Mouse (Mus musculus) lung, embryonic 15.5 days (tissue): ENCODE results near the gene Tgfbr3. TPM values are rescaled to one million over a fixed set of nuclear protein-coding genes. Genes with fewer than 3 reads are reported as not detected.

Experiments
- ATAC-seq: fragments of 200-750 bp; cut with Nextera tagmentation; 2 replicates; pipeline ENCODE4 v1.8.0; 2017; ENCODE audit warnings: moderate number of reproducible peaks, borderline replicate concordance; ENCODE audit not compliant: low FRiP score, low TSS enrichment; ENCODE audit errors: extremely low read depth
- H3K27ac ChIP-seq: fragments of 300-500 bp; sonication (generic); 2 replicates; pipeline ENCODE4 v1.5.1; 2015; ENCODE audit warnings: moderate library complexity, mild to moderate bottlenecking, inconsistent platforms
- H3K27me3 ChIP-seq: fragments of 300-500 bp; sonication (generic); 2 replicates; pipeline ENCODE4 v1.6.1; 2015; ENCODE audit warnings: inconsistent platforms
- H3K36me3 ChIP-seq: fragments of 300-500 bp; sonication (generic); 2 replicates; pipeline ENCODE4 v1.6.1; 2015; ENCODE audit warnings: inconsistent platforms
- H3K4me1 ChIP-seq: fragments of 300-500 bp; sonication (generic); 2 replicates; pipeline ENCODE4 v1.6.1; 2015; ENCODE audit warnings: inconsistent platforms
- H3K4me2 ChIP-seq: fragments of 300-500 bp; sonication (generic); 2 replicates; pipeline ENCODE4 v1.6.1; 2015; ENCODE audit warnings: inconsistent platforms, mild to moderate bottlenecking, moderate library complexity
- H3K4me3 ChIP-seq: fragments of 300-500 bp; sonication (generic); 2 replicates; pipeline ENCODE4 v1.5.1; 2015; ENCODE audit warnings: mild to moderate bottlenecking, inconsistent platforms
- H3K9ac ChIP-seq: fragments of 300-500 bp; sonication (generic); 2 replicates; pipeline ENCODE4 v1.6.1; 2015; ENCODE audit warnings: inconsistent platforms
- H3K9me3 ChIP-seq: fragments of 300-500 bp; sonication (generic); 2 replicates; pipeline ENCODE4 v1.6.1; 2016; ENCODE audit warnings: inconsistent platforms
- WGBS: fragments of 180-500 bp; shearing (Covaris S2); methylation state at CpG from one replicate; pipeline ENCODE4 v1.1.7; 2015; 5-methylcytosine and 5-hydroxymethylcytosine counted together
- polyA plus RNA-seq: library from polyadenylated mRNA; unstranded; fragments of >200 nt; fragmentation: Nextera tagmentation; extraction: Ambion mirVana; gene quantifications from 2 replicates; pipeline ENCODE4 v1.2.1, GENCODE M21; 2015

The Tgfbr3 gene
- polyA plus RNA-seq, 1 experiment from 2014 or later, result 22.2 TPM

- Histone ChIP-seq H3K9me3 (no peaks in the 10 kb centered on the region), H3K4me3 (no peak overlapping the region), H3K27ac (no peak overlapping the region), H3K4me2 (no peak overlapping the region), H3K4me1 (0 out of 2 replicates have a peak, but pooled peaks cover 4% of the 10 kb centered on the region), H3K36me3 (peaks cover 47% of the 10 kb centered on the region), H3K9ac (no peak overlapping the region), H3K27me3 (no peaks in the 10 kb centered on the region)
- WGBS, result 45% methylated on average over 8 of the region's 8 CpGs
- no peak for ATAC-seq
Observed at GRCm38 (mm10) chr5:107132231-107132630, 157.2 kb downstream of the Tgfbr3 start.

- Histone ChIP-seq H3K27me3 (no peaks in the 10 kb centered on the region), H3K9me3 (no peaks in the 10 kb centered on the region), H3K4me1 (peaks cover 24% of the 10 kb centered on the region), H3K36me3 (peaks cover 30% of the 10 kb centered on the region), H3K9ac (no peak overlapping the region), H3K4me2 (no peak overlapping the region), H3K27ac (no peak overlapping the region), H3K4me3 (no peak overlapping the region)
- ATAC-seq, result no peak
- WGBS, result 60% methylated on average over 5 of the region's 5 CpGs
Observed at GRCm38 (mm10) chr5:107129304-107129703, 160.1 kb downstream of the Tgfbr3 start.

- no peak for ATAC-seq
- no peaks in the 10 kb centered on the region for H3K27me3 ChIP-seq
- H3K27ac ChIP-seq, result no peak overlapping the region
- H3K36me3 ChIP-seq, result peaks cover 11% of the 10 kb centered on the region
- no peak overlapping the region for H3K4me2 ChIP-seq
- no peak overlapping the region for H3K9ac ChIP-seq
- H3K4me1 ChIP-seq, result peaks cover 40% of the 10 kb centered on the region
- WGBS, result 35% methylated on average over 7 of the region's 7 CpGs
- no peak overlapping the region for H3K4me3 ChIP-seq
- H3K9me3 ChIP-seq, result no peaks in the 10 kb centered on the region
Observed at GRCm38 (mm10) chr5:107126561-107126960, 162.9 kb downstream of the Tgfbr3 start.

- H3K36me3 ChIP-seq, result peaks cover 7% of the 10 kb centered on the region; the same call in 1 of the 2 replicates
- peaks cover 51% of the 10 kb centered on the region for H3K4me1 ChIP-seq
- no peak for ATAC-seq
- no peak overlapping the region for H3K9ac ChIP-seq
- H3K4me2 ChIP-seq, result no peak overlapping the region
- WGBS, result 69% methylated on average over 6 of the region's 6 CpGs
- peak overlapping the region; percentile 44 for H3K27ac ChIP-seq
- H3K4me3 ChIP-seq, result no peak overlapping the region
- no peaks in the 10 kb centered on the region for H3K27me3 ChIP-seq
- no peaks in the 10 kb centered on the region for H3K9me3 ChIP-seq
Observed at GRCm38 (mm10) chr5:107125131-107125530, 164.3 kb downstream of the Tgfbr3 start.

GRCm38 (mm10) chr5:107124531-107124930, 164.9 kb downstream of the Tgfbr3 start:
- H3K27me3 ChIP-seq, result no peaks in the 10 kb centered on the region
- H3K4me2 ChIP-seq, result no peak overlapping the region
- no peak for ATAC-seq
- H3K9me3 ChIP-seq, result no peaks in the 10 kb centered on the region
- H3K36me3 ChIP-seq, result 0 out of 2 replicates have a peak, but pooled peaks cover 7% of the 10 kb centered on the region
- peaks cover 55% of the 10 kb centered on the region for H3K4me1 ChIP-seq
- H3K4me3 ChIP-seq, result no peak overlapping the region
- WGBS, result 39% methylated on average over 7 of the region's 7 CpGs
- H3K27ac ChIP-seq, result peak overlapping the region; percentile 44
- no peak overlapping the region for H3K9ac ChIP-seq

GRCm38 (mm10) chr5:107122622-107123021, 166.8 kb downstream of the Tgfbr3 start:
- Histone ChIP-seq H3K36me3 (0 out of 2 replicates have a peak, but pooled peaks cover 4% of the 10 kb centered on the region), H3K4me3 (no peak overlapping the region), H3K27me3 (no peaks in the 10 kb centered on the region), H3K4me1 (peaks cover 54% of the 10 kb centered on the region), H3K9ac (no peak overlapping the region), H3K4me2 (no peak overlapping the region), H3K27ac (no peak overlapping the region), H3K9me3 (no peaks in the 10 kb centered on the region)
- 85% methylated on average over 4 of the region's 4 CpGs for WGBS
- ATAC-seq, result no peak

DNA sequence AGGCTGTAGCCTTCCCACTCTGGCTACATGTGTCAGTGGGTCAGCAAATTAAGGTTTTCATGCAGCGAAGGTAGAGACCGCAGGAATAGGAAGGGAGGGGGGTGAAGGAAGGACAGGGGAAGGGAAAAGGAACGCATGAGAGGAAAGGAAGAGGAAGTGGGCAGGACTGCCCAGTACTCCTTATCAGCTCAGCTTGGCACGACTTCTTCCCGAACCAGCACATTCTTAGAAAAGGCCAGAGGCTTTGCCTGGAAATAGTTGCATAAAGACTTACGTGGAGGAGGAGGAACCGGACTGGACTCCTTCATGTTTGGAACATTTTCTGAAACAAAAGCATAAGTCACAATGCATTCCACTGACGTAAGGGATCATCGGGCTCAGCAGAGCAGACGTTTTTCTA, 168.3 kb downstream of the Tgfbr3 start:
- H3K27ac ChIP-seq, result peak overlapping the region; percentile 22
- H3K4me1 ChIP-seq, result peaks cover 48% of the 10 kb centered on the region
- no peak overlapping the region for H3K4me3 ChIP-seq
- no peak overlapping the region for H3K4me2 ChIP-seq
- no peak overlapping the region for H3K9ac ChIP-seq
- no peaks in the 10 kb centered on the region for H3K27me3 ChIP-seq
- H3K9me3 ChIP-seq, result no peaks in the 10 kb centered on the region
- 51% methylated on average over 10 of the region's 10 CpGs for WGBS
- 0 out of 2 replicates have a peak, but pooled peaks cover 4% of the 10 kb centered on the region for H3K36me3 ChIP-seq
- ATAC-seq, result peak; percentile 43; the same call in 1 of the 2 replicates

DNA sequence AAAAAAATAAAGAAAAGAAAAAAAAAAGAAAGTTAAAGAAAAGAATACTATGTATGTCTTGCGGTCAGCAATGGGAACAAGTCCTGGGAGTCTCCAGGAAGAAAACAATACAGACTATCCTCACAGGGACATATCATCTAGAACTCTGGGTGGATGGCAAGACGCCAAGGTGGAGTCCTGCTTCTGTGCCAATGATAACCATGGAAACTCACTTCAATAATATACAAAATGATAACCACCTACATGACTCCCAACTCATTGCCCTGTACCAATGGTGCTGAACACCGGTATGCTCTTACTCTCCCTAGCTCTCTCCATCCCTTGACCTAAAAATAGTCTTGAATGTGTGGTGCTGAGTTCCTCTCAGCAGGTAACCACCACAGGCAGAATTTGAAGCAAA, 168.8 kb downstream of the Tgfbr3 start:
- ATAC-seq, result no peak; the same call in 1 of the 2 replicates

DNA sequence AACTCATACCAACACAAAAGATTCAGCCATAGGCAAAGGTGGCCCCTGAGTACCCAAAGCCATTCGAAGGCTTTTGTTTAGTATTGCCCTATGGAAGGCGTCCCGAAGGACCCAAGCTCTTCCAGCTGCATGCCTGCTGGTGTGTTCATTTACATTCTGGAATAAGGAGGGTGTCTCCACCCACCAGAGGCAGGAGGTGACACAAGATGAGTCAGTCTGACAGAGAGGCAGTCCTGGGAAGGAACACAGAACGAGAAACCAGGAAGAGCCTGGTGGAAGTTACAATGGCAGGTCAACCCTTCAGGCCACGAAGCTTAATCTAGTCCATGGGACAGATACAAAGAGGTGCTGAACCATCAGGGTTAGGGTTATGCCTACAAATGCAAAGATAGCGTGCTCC, 169.5 kb downstream of the Tgfbr3 start:
- no peak overlapping the region for H3K4me3 ChIP-seq
- no peak overlapping the region for H3K27ac ChIP-seq
- ATAC-seq, result no peak
- H3K36me3 ChIP-seq, result 0 out of 2 replicates have a peak, but pooled peaks cover 7% of the 10 kb centered on the region
- peaks cover 37% of the 10 kb centered on the region for H3K4me1 ChIP-seq
- H3K27me3 ChIP-seq, result no peaks in the 10 kb centered on the region
- H3K9me3 ChIP-seq, result no peaks in the 10 kb centered on the region
- H3K4me2 ChIP-seq, result no peak overlapping the region
- WGBS, result 50% methylated on average over 6 of the region's 6 CpGs
- no peak overlapping the region for H3K9ac ChIP-seq

More for the DNA sequence above, 168.8 kb downstream of the Tgfbr3 start:
- Histone ChIP-seq H3K9me3 (no peaks in the 10 kb centered on the region), H3K36me3 (0 out of 2 replicates have a peak, but pooled peaks cover 7% of the 10 kb centered on the region), H3K4me3 (no peak overlapping the region), H3K9ac (no peak overlapping the region), H3K27ac (peak overlapping the region; percentile 22; the same call in 1 of the 2 replicates), H3K27me3 (no peaks in the 10 kb centered on the region), H3K4me1 (peaks cover 44% of the 10 kb centered on the region), H3K4me2 (no peak overlapping the region)
- WGBS, result 76% methylated on average over 3 of the region's 3 CpGs

DNA sequence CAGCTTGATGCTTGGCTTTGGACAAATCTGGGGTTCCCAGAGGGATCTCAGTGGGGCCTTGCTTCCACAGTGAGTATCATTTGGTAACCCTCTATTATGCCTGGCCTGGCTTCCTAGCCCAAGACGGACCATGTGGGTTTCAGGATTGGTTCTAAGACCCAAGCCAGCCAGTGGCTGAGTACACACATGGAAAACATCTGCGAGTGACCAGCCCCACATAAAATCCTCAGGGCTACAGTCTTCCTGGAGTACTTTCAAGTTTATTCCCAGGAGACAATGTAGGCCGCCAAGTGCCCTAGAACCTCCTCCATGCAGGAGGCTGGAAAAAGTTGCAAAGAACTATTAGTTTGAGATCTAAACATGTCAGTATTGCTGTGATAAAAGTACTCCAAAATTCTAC, 172.6 kb downstream of the Tgfbr3 start:
- WGBS, result 67% methylated on average over 3 of the region's 3 CpGs
- peaks cover 27% of the 10 kb centered on the region for H3K4me1 ChIP-seq
- no peak overlapping the region for H3K27ac ChIP-seq
- no peaks in the 10 kb centered on the region for H3K27me3 ChIP-seq
- no peaks in the 10 kb centered on the region for H3K9me3 ChIP-seq
- no peak for ATAC-seq
- no peak overlapping the region for H3K9ac ChIP-seq
- no peak overlapping the region for H3K4me3 ChIP-seq
- 0 out of 2 replicates have a peak, but pooled peaks cover 7% of the 10 kb centered on the region for H3K36me3 ChIP-seq
- H3K4me2 ChIP-seq, result no peak overlapping the region

DNA sequence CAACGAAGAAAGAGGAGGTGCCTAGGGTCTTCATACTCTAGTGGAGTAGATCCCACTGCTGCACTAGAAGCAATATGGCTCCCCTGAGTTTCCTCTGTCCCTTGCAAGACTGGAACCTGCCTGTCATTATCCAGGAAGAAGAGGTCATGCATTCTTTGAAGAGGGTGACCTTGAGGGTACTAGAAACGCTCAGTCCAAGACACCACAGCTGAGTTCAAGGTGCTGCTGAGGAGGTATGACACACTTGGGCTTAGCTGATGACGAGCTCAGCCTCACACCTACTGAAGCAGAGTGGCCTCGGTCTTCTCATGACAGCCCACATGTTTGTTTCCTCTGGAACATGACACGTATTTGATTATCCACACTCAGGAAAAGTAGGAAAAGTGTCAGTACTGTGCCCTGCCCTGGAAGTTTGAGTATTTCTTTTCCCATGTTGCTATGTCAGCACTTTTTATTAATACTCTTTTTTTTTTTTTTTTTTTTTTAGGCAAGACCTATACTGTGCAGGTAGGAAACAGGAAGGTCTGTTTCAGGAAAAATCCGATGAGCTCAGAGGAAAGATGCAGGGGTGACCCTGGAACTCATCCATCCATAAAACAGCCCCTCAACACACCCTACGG, 176.7 kb downstream of the Tgfbr3 start:
- Histone ChIP-seq H3K9ac (no peak overlapping the region), H3K27ac (0 out of 2 replicates have a peak overlapping the region, but pooled peaks have one; percentile 69), H3K9me3 (no peaks in the 10 kb centered on the region), H3K4me1 (peaks cover 32% of the 10 kb centered on the region), H3K4me3 (no peak overlapping the region), H3K4me2 (no peak overlapping the region), H3K27me3 (no peaks in the 10 kb centered on the region), H3K36me3 (peaks cover 13% of the 10 kb centered on the region; the same call in 1 of the 2 replicates)
- WGBS, result 58% methylated on average over 7 of the region's 7 CpGs
- no peak for ATAC-seq

DNA sequence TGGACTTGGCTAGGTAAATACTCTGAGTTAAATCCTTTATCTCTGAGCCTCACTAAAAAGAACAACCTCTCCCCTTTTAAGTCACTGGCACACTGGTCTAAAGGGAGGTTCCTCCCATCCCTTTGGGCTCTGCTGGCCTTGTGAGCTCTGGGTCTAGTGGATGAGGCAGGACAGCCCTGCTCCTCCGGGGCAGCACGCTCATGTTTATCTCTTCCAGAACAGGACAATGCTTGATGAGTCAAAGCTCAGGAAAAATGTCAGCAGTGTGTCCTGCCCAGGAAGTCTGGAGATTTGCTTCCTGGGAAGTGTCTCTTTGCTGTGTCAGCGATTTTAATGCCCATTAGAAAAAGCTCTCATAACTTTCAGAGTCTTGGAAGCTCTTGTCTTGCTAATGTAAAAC, 177.6 kb downstream of the Tgfbr3 start:
- Histone ChIP-seq H3K27ac (peak overlapping the region; percentile 69), H3K4me3 (no peak overlapping the region), H3K4me1 (peaks cover 36% of the 10 kb centered on the region), H3K4me2 (no peak overlapping the region), H3K9me3 (no peaks in the 10 kb centered on the region), H3K36me3 (peaks cover 13% of the 10 kb centered on the region; the same call in 1 of the 2 replicates), H3K9ac (no peak overlapping the region), H3K27me3 (no peaks in the 10 kb centered on the region)
- ATAC-seq, result no peak
- WGBS, result 25% methylated on average over 3 of the region's 3 CpGs
